ENCODE assay signal across 21 mouse cellular contexts in genomic region chr1:62947807-62948206, GRCm38 (mm10).
DNase-seq lines count a peak whose midpoint lies in the region; ATAC-seq and TF ChIP-seq lines count a peak whose summit lies in the region.
"Had no signal": no experiment of that assay in that cellular context is flagged by ENCODE, and none has a peak within 500 bp of the region (broad histone marks: within the 10 kb centered on the region; RNA-seq: fewer than 3 reads in every experiment).

No protein-coding gene starts in this region.

- no peaks in the 10 kb centered on the region for H3K27me3 ChIP-seq in kidney, embryonic 14.5 days (ENCODE audit: control insufficient read depth, insufficient read depth, low read length)
- no peaks in the 10 kb centered on the region for H3K27me3 ChIP-seq in lung, embryonic 16.5 days (ENCODE audit: control insufficient read depth, insufficient read depth, low read depth, low read length)
- H3K27me3 ChIP-seq in thymus, adult 2 months (ENCODE audit: control insufficient read depth, insufficient read depth, low read length) = no peaks in the 10 kb centered on the region
- H3K27me3 ChIP-seq: embryonic facial prominence, embryonic 12.5 days; Patski had no signal

- H3K9ac ChIP-seq in kidney, embryonic 14.5 days (ENCODE audit: low read depth, low read length) = no peak overlapping the region
- no peak overlapping the region for H3K9ac ChIP-seq in lung, embryonic 16.5 days (ENCODE audit: low read length)
- H3K9ac ChIP-seq: embryonic facial prominence, embryonic 12.5 days; forebrain, embryonic 12.5 days; hindbrain, embryonic 12.5 days; limb, embryonic 15.5 days; liver, embryonic 14.5 days had no signal

- H3K4me1 ChIP-seq in kidney, embryonic 14.5 days (ENCODE audit: control insufficient read depth, insufficient read depth, low read length) = peaks cover 9% of the 10 kb centered on the region; the same call in 1 of the 2 replicates
- peaks cover 26% of the 10 kb centered on the region for H3K4me1 ChIP-seq in lung, embryonic 16.5 days (replicated peaks; ENCODE audit: control insufficient read depth, insufficient read depth, low read length)
- no peaks in the 10 kb centered on the region for H3K4me1 ChIP-seq in thymus, adult 2 months (replicated peaks; ENCODE audit: control insufficient read depth, insufficient read depth, low read length)
- H3K4me1 ChIP-seq: embryonic facial prominence, embryonic 12.5 days had no signal

- no peak for ATAC-seq in kidney, embryonic 14.5 days (ENCODE audit: low FRiP score, low TSS enrichment)
- ATAC-seq in lung, embryonic 16.5 days (ENCODE audit: low read depth) = peak; percentile 93
- ATAC-seq: Patski had no signal

- TF ChIP-seq CTCF in thymus, adult 2 months (IDR thresholded peaks at IDR 0.05; ENCODE audit: borderline replicate concordance, control insufficient read depth, extremely low read depth, insufficient read depth, low read length, poor library complexity) = no peak

- no peak overlapping the region for H3K4me3 ChIP-seq in kidney, embryonic 14.5 days (ENCODE audit: low read length)
- no peak overlapping the region for H3K4me3 ChIP-seq in lung, embryonic 16.5 days (ENCODE audit: low read length)
- H3K4me3 ChIP-seq in thymus, adult 2 months (ENCODE audit: control insufficient read depth, insufficient read depth, low read length) = no peak overlapping the region
- H3K4me3 ChIP-seq: embryonic facial prominence, embryonic 12.5 days; erythroblast, embryonic 14.5 days; forebrain, embryonic 12.5 days; hindbrain, embryonic 12.5 days; limb, embryonic 15.5 days had no signal

- H3K4me2 ChIP-seq in kidney, embryonic 14.5 days (replicated peaks; ENCODE audit: low read depth, low read length) = no peak overlapping the region
- no peak overlapping the region for H3K4me2 ChIP-seq in lung, embryonic 16.5 days (ENCODE audit: low read depth, low read length)
- H3K4me2 ChIP-seq: embryonic facial prominence, embryonic 12.5 days; forebrain, embryonic 12.5 days; hindbrain, embryonic 12.5 days; limb, embryonic 15.5 days; midbrain, embryonic 11.5 days had no signal

- H3K27ac ChIP-seq in kidney, embryonic 14.5 days (ENCODE audit: low read depth, low read length) = no peak overlapping the region
- peak overlapping the region; percentile 83 for H3K27ac ChIP-seq in lung, embryonic 16.5 days (ENCODE audit: low read length)
- no peak overlapping the region for H3K27ac ChIP-seq in thymus, adult 2 months (ENCODE audit: control insufficient read depth, insufficient read depth, low read length)
- H3K27ac ChIP-seq: embryonic facial prominence, embryonic 12.5 days; forebrain, embryonic 12.5 days; hindbrain, embryonic 12.5 days; kidney, postnatal 0 days; limb, embryonic 15.5 days; liver, embryonic 14.5 days; stomach, postnatal 0 days had no signal

- DNase-seq in kidney, adult 18-20 months = peak; percentile 9
- DNase-seq in kidney, postnatal 14 days = peak; percentile 12
- peak; percentile 50 to 77 for DNase-seq in lung, postnatal 4 days
- no peak for DNase-seq in thymus, adult 2 months
- DNase-seq in B cell, adult 2 months = no peak
- DNase-seq: adrenal gland, adult 2 months; cerebellum, adult 11-12 months; cerebellum, postnatal 10 days; gastrocnemius, postnatal 25 days had no signal

- no peak for TF ChIP-seq POLR2A in thymus, adult 2 months (IDR thresholded peaks at IDR 0.05; ENCODE audit: control insufficient read depth, extremely low read depth, insufficient read depth, low read length, poor library complexity)

- H3K9me3 ChIP-seq in kidney, embryonic 14.5 days (ENCODE audit: control insufficient read depth, low read length) = no peaks in the 10 kb centered on the region
- no peaks in the 10 kb centered on the region for H3K9me3 ChIP-seq in lung, embryonic 16.5 days (ENCODE audit: control insufficient read depth, low read length)
- H3K9me3 ChIP-seq: embryonic facial prominence, embryonic 12.5 days; forebrain, embryonic 12.5 days; hindbrain, embryonic 12.5 days; limb, embryonic 15.5 days had no signal

- H3K36me3 ChIP-seq in kidney, embryonic 14.5 days (ENCODE audit: control insufficient read depth, insufficient read depth, low read length) = no peaks in the 10 kb centered on the region
- H3K36me3 ChIP-seq in lung, embryonic 16.5 days (ENCODE audit: control insufficient read depth, insufficient read depth, low read length) = no peaks in the 10 kb centered on the region
- H3K36me3 ChIP-seq in thymus, adult 2 months (ENCODE audit: control insufficient read depth, insufficient read depth, low read length) = no peaks in the 10 kb centered on the region
- H3K36me3 ChIP-seq: embryonic facial prominence, embryonic 12.5 days; forebrain, embryonic 12.5 days; hindbrain, embryonic 12.5 days; limb, embryonic 15.5 days had no signal

Comparison
In these comparisons a context has a peak if more than half of its experiments do, and no peak if none do; other contexts are left out.
1. DNase-seq: peak in kidney, adult 18-20 months (single experiment), kidney, postnatal 14 days (single experiment) and lung, postnatal 4 days (2 of 2); none in thymus, adult 2 months (single experiment) and B cell, adult 2 months (0 of 2).